In the genomic region with DNA sequence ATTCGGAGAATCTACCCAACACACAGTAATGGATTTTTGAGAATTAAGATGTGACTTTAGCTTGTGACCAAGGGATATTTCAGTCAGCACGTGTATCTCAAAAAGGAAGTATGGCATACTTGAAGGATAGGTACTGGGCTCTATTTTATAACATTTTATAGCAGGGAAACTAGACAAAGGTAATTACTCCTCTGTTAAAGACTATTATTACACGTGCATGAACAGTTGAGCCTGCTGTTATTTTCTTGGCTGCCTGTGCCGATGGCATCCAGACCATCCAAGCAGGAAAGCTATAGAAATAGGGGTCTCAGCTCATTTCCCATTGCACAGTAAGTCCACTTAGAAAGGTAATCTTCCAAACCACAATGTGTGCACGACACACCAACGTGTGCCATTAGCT, we compare ENCODE assay signal across 12 mouse cellular contexts.
DNase-seq lines count a peak whose midpoint lies in the region; ATAC-seq lines count a peak whose summit lies in the region.
"Had no signal": no experiment of that assay in that cellular context is flagged by ENCODE, and none has a peak within 500 bp of the region (broad histone marks: within the 10 kb centered on the region; RNA-seq: fewer than 3 reads in every experiment).

No protein-coding gene starts in this region.

- peak overlapping the region; percentile 44 for H3K27ac ChIP-seq in hindbrain, embryonic 12.5 days
- no peak overlapping the region for H3K27ac ChIP-seq in hindbrain, embryonic 10.5 days
- no peak overlapping the region for H3K27ac ChIP-seq in embryonic facial prominence, embryonic 14.5 days (replicated peaks; ENCODE audit: low read depth, low read length)
- no peak overlapping the region for H3K27ac ChIP-seq in forebrain, embryonic 16.5 days (ENCODE audit: low read length)
- H3K27ac ChIP-seq in limb, embryonic 15.5 days, result no peak overlapping the region
- H3K27ac ChIP-seq: heart, adult 2 months; stomach, embryonic 15.5 days had no signal

- H3K4me1 ChIP-seq in hindbrain, embryonic 12.5 days, result peaks cover 12% of the 10 kb centered on the region
- H3K4me1 ChIP-seq in hindbrain, embryonic 10.5 days (replicated peaks), result peaks cover 3% of the 10 kb centered on the region; the same call in 1 of the 2 replicates
- H3K4me1 ChIP-seq in embryonic facial prominence, embryonic 14.5 days (ENCODE audit: control insufficient read depth, insufficient read depth, low read length), result peaks cover 12% of the 10 kb centered on the region; the same call in 1 of the 2 replicates
- peaks cover 21% of the 10 kb centered on the region for H3K4me1 ChIP-seq in forebrain, embryonic 16.5 days (replicated peaks; ENCODE audit: control insufficient read depth, insufficient read depth, low read length)
- H3K4me1 ChIP-seq in limb, embryonic 15.5 days, result peaks cover 7% of the 10 kb centered on the region

- no peak for ATAC-seq in hindbrain, embryonic 12.5 days (ENCODE audit: low FRiP score)
- no peak for ATAC-seq in embryonic facial prominence, embryonic 14.5 days (ENCODE audit: low read depth)
- ATAC-seq in forebrain, embryonic 16.5 days, result peak; percentile 59
- no peak for ATAC-seq in limb, embryonic 15.5 days (ENCODE audit: insufficient number of reproducible peaks, low FRiP score, low TSS enrichment, low read depth)

- H3K27me3 ChIP-seq in hindbrain, embryonic 12.5 days, result no peaks in the 10 kb centered on the region
- no peaks in the 10 kb centered on the region for H3K27me3 ChIP-seq in hindbrain, embryonic 10.5 days (ENCODE audit: insufficient read depth, poor library complexity, severe bottlenecking)
- H3K27me3 ChIP-seq in embryonic facial prominence, embryonic 14.5 days (replicated peaks; ENCODE audit: control insufficient read depth, insufficient read depth, low read length), result no peaks in the 10 kb centered on the region; the same call in 1 of the 2 replicates
- no peaks in the 10 kb centered on the region for H3K27me3 ChIP-seq in forebrain, embryonic 16.5 days (replicated peaks; ENCODE audit: control insufficient read depth, insufficient read depth, low read length)
- no peaks in the 10 kb centered on the region for H3K27me3 ChIP-seq in limb, embryonic 15.5 days
- H3K27me3 ChIP-seq: CH12.LX; stomach, embryonic 15.5 days had no signal

- H3K9ac ChIP-seq in hindbrain, embryonic 12.5 days, result no peak overlapping the region
- H3K9ac ChIP-seq in embryonic facial prominence, embryonic 14.5 days (ENCODE audit: low read depth, low read length), result no peak overlapping the region
- no peak overlapping the region for H3K9ac ChIP-seq in forebrain, embryonic 16.5 days (replicated peaks; ENCODE audit: low read depth, low read length)
- H3K9ac ChIP-seq in limb, embryonic 15.5 days, result no peak overlapping the region
- H3K9ac ChIP-seq: stomach, embryonic 15.5 days had no signal

- 73% methylated on average over 6 of the region's 6 CpGs for WGBS in hindbrain, embryonic 12.5 days
- whole genome bisulfite sequencing in hindbrain, embryonic 10.5 days, result 88% methylated on average over 6 of the region's 6 CpGs
- 63% methylated on average over 6 of the region's 6 CpGs for WGBS in embryonic facial prominence, embryonic 14.5 days
- 48% methylated on average over 6 of the region's 6 CpGs for WGBS in forebrain, embryonic 16.5 days
- WGBS in limb, embryonic 15.5 days, result 24% methylated on average over 6 of the region's 6 CpGs

- no peak overlapping the region; the same call in 1 of the 2 replicates for H3K4me2 ChIP-seq in hindbrain, embryonic 12.5 days (replicated peaks)
- peak overlapping the region; percentile 37; the same call in 1 of the 2 replicates for H3K4me2 ChIP-seq in embryonic facial prominence, embryonic 14.5 days (ENCODE audit: low read depth, low read length)
- peak overlapping the region; percentile 27 for H3K4me2 ChIP-seq in forebrain, embryonic 16.5 days (ENCODE audit: low read length)
- H3K4me2 ChIP-seq in limb, embryonic 15.5 days, result peak overlapping the region; percentile 37; the same call in 1 of the 2 replicates
- H3K4me2 ChIP-seq: stomach, embryonic 15.5 days had no signal

- H3K4me3 ChIP-seq in hindbrain, embryonic 12.5 days, result no peak overlapping the region
- H3K4me3 ChIP-seq in hindbrain, embryonic 10.5 days, result no peak overlapping the region
- no peak overlapping the region for H3K4me3 ChIP-seq in embryonic facial prominence, embryonic 14.5 days (ENCODE audit: low read depth, low read length)
- H3K4me3 ChIP-seq in forebrain, embryonic 16.5 days (replicated peaks; ENCODE audit: low read length), result no peak overlapping the region
- no peak overlapping the region for H3K4me3 ChIP-seq in limb, embryonic 15.5 days
- H3K4me3 ChIP-seq: heart, adult 2 months; stomach, embryonic 15.5 days had no signal

- no peaks in the 10 kb centered on the region for H3K9me3 ChIP-seq in hindbrain, embryonic 12.5 days (replicated peaks)
- no peaks in the 10 kb centered on the region for H3K9me3 ChIP-seq in hindbrain, embryonic 10.5 days
- no peaks in the 10 kb centered on the region for H3K9me3 ChIP-seq in embryonic facial prominence, embryonic 14.5 days (ENCODE audit: control insufficient read depth, low read length)
- no peaks in the 10 kb centered on the region for H3K9me3 ChIP-seq in forebrain, embryonic 16.5 days (ENCODE audit: control insufficient read depth, low read length)
- no peaks in the 10 kb centered on the region for H3K9me3 ChIP-seq in limb, embryonic 15.5 days
- H3K9me3 ChIP-seq: stomach, embryonic 15.5 days had no signal

- H3K36me3 ChIP-seq in hindbrain, embryonic 12.5 days, result no peaks in the 10 kb centered on the region
- no peaks in the 10 kb centered on the region for H3K36me3 ChIP-seq in hindbrain, embryonic 10.5 days
- no peaks in the 10 kb centered on the region for H3K36me3 ChIP-seq in embryonic facial prominence, embryonic 14.5 days (ENCODE audit: control insufficient read depth, insufficient read depth, low read length)
- no peaks in the 10 kb centered on the region for H3K36me3 ChIP-seq in forebrain, embryonic 16.5 days (ENCODE audit: control insufficient read depth, insufficient read depth)
- H3K36me3 ChIP-seq in limb, embryonic 15.5 days, result no peaks in the 10 kb centered on the region
- H3K36me3 ChIP-seq: stomach, embryonic 15.5 days had no signal

- no peak for DNase-seq in hindbrain, embryonic 10.5 days (ENCODE audit: low spot score)
- DNase-seq in embryonic facial prominence, embryonic 14.5 days (ENCODE audit: low spot score), result no peak
- DNase-seq in lung, postnatal 36 days, result no peak
- no peak for DNase-seq in spleen, postnatal 4 days (ENCODE audit: low spot score in 2 of 2)
- DNase-seq: adrenal gland, adult 8-10 months; heart, adult 2 months; right cerebral cortex, postnatal 25 days had no signal
